Comparison of ENCODE assay signal across 27 mouse cellular contexts in genomic region chr2:75329598-75329997, GRCm38 (mm10).
"Had no signal": no experiment of that assay in that cellular context is flagged by ENCODE, and none has a peak within 500 bp of the region (broad histone marks: within the 10 kb centered on the region; RNA-seq: fewer than 3 reads in every experiment).

No protein-coding gene starts in this region.

- ATAC-seq: forebrain, embryonic 13.5 days; forebrain, embryonic 14.5 days; forebrain, embryonic 15.5 days; forebrain, embryonic 16.5 days; forebrain, postnatal 0 days had no signal

- H3K9ac ChIP-seq: embryonic facial prominence, embryonic 12.5 days; embryonic facial prominence, embryonic 13.5 days; embryonic facial prominence, embryonic 15.5 days; forebrain, embryonic 12.5 days; forebrain, embryonic 13.5 days; forebrain, embryonic 15.5 days; forebrain, postnatal 0 days had no signal

- H3K27ac ChIP-seq: embryonic facial prominence, embryonic 10.5 days; embryonic facial prominence, embryonic 12.5 days; embryonic facial prominence, embryonic 13.5 days; embryonic facial prominence, embryonic 15.5 days; forebrain, embryonic 10.5 days; forebrain, embryonic 12.5 days; forebrain, embryonic 13.5 days; forebrain, embryonic 15.5 days; gastrocnemius, adult 2 months; heart, adult 2 months had no signal

- H3K4me3 ChIP-seq: embryonic facial prominence, embryonic 10.5 days; embryonic facial prominence, embryonic 12.5 days; embryonic facial prominence, embryonic 13.5 days; embryonic facial prominence, embryonic 15.5 days; erythroblast, embryonic 14.5 days; forebrain, embryonic 10.5 days; forebrain, embryonic 12.5 days; forebrain, embryonic 13.5 days; forebrain, embryonic 15.5 days; gastrocnemius, adult 2 months; heart, adult 2 months had no signal

- H3K27me3 ChIP-seq: embryonic facial prominence, embryonic 12.5 days; embryonic facial prominence, embryonic 13.5 days; embryonic facial prominence, embryonic 15.5 days; forebrain, embryonic 12.5 days; forebrain, embryonic 13.5 days; forebrain, embryonic 15.5 days had no signal

- H3K4me2 ChIP-seq: embryonic facial prominence, embryonic 12.5 days; embryonic facial prominence, embryonic 13.5 days; embryonic facial prominence, embryonic 15.5 days; forebrain, embryonic 12.5 days; forebrain, embryonic 13.5 days; forebrain, embryonic 15.5 days had no signal

- H3K36me3 ChIP-seq: embryonic facial prominence, embryonic 10.5 days; embryonic facial prominence, embryonic 12.5 days; embryonic facial prominence, embryonic 13.5 days; embryonic facial prominence, embryonic 15.5 days; forebrain, embryonic 10.5 days; forebrain, embryonic 12.5 days; forebrain, embryonic 15.5 days had no signal

- DNase-seq: cerebellum, adult 8-10 months; cerebellum, adult 9-10 months; cerebellum, adult 9-11 months; cerebellum, postnatal 10 days; cerebellum, postnatal 14 days; cerebellum, postnatal 25 days; cerebellum, postnatal 36 days; embryo, embryonic 11 days; forebrain, postnatal 0 days; gastrocnemius, adult 2 months; gastrocnemius, postnatal 10 days; gastrocnemius, postnatal 14 days; gastrocnemius, postnatal 25 days; gastrocnemius, postnatal 36 days; heart, adult 18-20 months; heart, adult 2 months had no signal

- H3K9me3 ChIP-seq: embryonic facial prominence, embryonic 10.5 days; embryonic facial prominence, embryonic 12.5 days; embryonic facial prominence, embryonic 13.5 days; embryonic facial prominence, embryonic 15.5 days; forebrain, embryonic 10.5 days; forebrain, embryonic 12.5 days; forebrain, embryonic 13.5 days; forebrain, embryonic 15.5 days had no signal

- H3K4me1 ChIP-seq: embryonic facial prominence, embryonic 10.5 days; embryonic facial prominence, embryonic 12.5 days; embryonic facial prominence, embryonic 13.5 days; embryonic facial prominence, embryonic 15.5 days; forebrain, embryonic 10.5 days; forebrain, embryonic 12.5 days; forebrain, embryonic 13.5 days; forebrain, embryonic 15.5 days had no signal
